Mouse (Mus musculus) bone marrow, adult 2 months (tissue): ENCODE results near the gene Hoxc6.

Experiments
- CTCF ChIP-seq: fragments of 200-500 bp; IDR thresholded peaks from 2 replicates; pipeline ENCODE4 v1.5.1; 2011; ENCODE audit warnings: low read length, control low read depth; ENCODE audit not compliant: control insufficient read depth, insufficient read depth
- POLR2A ChIP-seq: fragments of 200-500 bp; IDR thresholded peaks from 2 replicates; pipeline ENCODE4 v1.6.1; 2011; ENCODE audit warnings: low read depth, mild to moderate bottlenecking, control low read depth, low read length, borderline replicate concordance; ENCODE audit not compliant: control insufficient read depth

GRCm38 (mm10) chr15:103032646-103033575, 34.9 kb downstream of the Hoxc6 start:
- TF ChIP-seq POLR2A = no peak
- TF ChIP-seq CTCF = no peak
